Mouse (Mus musculus) spleen, postnatal 36 days (tissue): ENCODE data around the gene Ccnd3.
"Not testable (repeated sequence)": the region's sequence is repeated elsewhere in the genome, so short reads cannot be mapped to it uniquely, and the experiment has no call there.

Experiments
- DNase-seq, 2 experiments: peaks; one replicate each; pipeline ENCODE4 v3.0.0; 2022; ENCODE audit warnings: low spot score in 2 of 2, mixed read lengths in 1 of 2

Gene Ccnd3

GRCm38 (mm10) chr17:47617605-47618307 is 112.9 kb downstream of the Ccnd3 start:
- peak in 1 of 2 experiments; percentile 75 for DNase-seq

GRCm38 (mm10) chr17:47618556-47619311 is 113.9 kb downstream of the Ccnd3 start:
- no peak for DNase-seq

GRCm38 (mm10) chr17:47622912-47623554 is 118.2 kb downstream of the Ccnd3 start:
- no peak for DNase-seq

- DNase-seq: not testable (repeated sequence)
Observed at GRCm38 (mm10) chr17:47624572-47624971, 119.7 kb downstream of the Ccnd3 start.

GRCm38 (mm10) chr17:47625088-47625487 is 120.2 kb downstream of the Ccnd3 start:
- DNase-seq: no peak

GRCm38 (mm10) chr17:47626031-47626430 is 121.2 kb downstream of the Ccnd3 start:
- DNase-seq: no peak

GRCm38 (mm10) chr17:47627791-47628190 is 122.9 kb downstream of the Ccnd3 start:
- no peak for DNase-seq

- DNase-seq: peak; percentile 93 to 94
Observed at GRCm38 (mm10) chr17:47628851-47629676, 124.2 kb downstream of the Ccnd3 start.

- peak; percentile 19 to 36 for DNase-seq
Observed at GRCm38 (mm10) chr17:47629717-47630677, 125.1 kb downstream of the Ccnd3 start.

DNA sequence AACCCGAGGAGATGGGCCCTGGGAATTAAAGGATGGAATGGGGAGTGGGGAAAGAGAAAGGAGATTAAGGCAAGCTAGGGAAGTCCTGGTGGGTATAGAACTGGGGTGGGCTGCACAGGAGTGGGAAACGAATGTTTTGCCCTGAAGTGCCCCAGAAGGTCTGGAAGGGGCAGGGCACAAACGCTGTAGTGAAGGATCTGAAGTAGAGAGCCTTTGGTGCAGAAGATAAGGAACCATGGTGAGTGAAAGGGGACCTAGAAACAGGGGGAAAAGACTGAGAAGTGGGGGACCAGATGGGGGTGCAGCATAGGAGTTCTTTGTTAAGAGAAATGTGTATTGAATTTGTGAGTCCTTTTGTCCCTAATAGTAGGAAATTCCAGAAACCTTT is 125.8 kb downstream of the Ccnd3 start, which contains the start of gene Usp49:
Gene Usp49, plus strand, starts transcription at position 13 of the 388 bp plus-strand sequence.
- DNase-seq: no peak

GRCm38 (mm10) chr17:47632181-47632840 is 127.5 kb downstream of the Ccnd3 start:
- no peak for DNase-seq

DNA sequence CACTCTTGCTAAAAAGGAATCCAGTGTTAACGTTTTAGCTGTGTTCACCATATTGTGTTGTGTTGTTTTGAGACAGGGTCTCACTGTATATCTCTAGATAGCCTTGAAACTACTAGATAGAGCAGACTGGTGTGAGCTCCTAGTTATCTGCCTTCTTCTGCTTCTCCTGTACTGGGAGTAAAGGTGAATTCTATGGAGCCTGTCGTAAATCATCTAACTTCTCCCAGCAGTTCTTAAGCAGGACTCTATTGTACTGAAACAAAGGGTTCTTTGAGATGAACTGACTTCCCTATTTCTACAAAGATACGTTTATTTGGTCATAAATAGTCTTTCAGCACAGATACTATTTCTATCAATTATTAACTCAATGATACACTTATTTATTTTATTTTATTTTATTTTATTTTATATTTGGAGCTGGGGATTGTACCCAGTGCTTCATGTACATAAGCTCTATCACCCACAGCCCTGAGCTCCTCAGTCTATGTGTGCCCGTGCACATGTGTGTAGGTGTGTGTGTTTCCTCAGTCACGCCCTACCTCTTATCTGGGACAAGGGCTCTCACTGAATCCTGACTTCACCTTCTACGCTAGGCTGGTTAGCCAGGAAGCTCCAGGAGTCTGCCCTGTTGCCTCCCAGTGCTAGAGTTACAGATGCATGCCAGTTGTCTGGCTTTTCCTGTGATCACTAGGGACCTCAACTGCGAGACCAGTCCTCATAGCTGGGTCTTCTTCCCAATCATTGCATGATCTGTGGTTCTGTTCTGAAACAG is 129.3 kb downstream of the Ccnd3 start:
- DNase-seq: no peak

GRCm38 (mm10) chr17:47642992-47643391 is 138.1 kb downstream of the Ccnd3 start:
- DNase-seq: no peak

- DNase-seq: peak; percentile 43 to 61
Observed at GRCm38 (mm10) chr17:47646683-47647082, 141.8 kb downstream of the Ccnd3 start.

- DNase-seq: no peak
Observed at GRCm38 (mm10) chr17:47648966-47649365, 144.1 kb downstream of the Ccnd3 start.
